Mouse (Mus musculus): ENCODE measurements around the gene Spp1.
"Not testable (repeated sequence)": the region's sequence is repeated elsewhere in the genome, so short reads cannot be mapped to it uniquely, and the experiment has no call there.

Spp1 gene

DNA sequence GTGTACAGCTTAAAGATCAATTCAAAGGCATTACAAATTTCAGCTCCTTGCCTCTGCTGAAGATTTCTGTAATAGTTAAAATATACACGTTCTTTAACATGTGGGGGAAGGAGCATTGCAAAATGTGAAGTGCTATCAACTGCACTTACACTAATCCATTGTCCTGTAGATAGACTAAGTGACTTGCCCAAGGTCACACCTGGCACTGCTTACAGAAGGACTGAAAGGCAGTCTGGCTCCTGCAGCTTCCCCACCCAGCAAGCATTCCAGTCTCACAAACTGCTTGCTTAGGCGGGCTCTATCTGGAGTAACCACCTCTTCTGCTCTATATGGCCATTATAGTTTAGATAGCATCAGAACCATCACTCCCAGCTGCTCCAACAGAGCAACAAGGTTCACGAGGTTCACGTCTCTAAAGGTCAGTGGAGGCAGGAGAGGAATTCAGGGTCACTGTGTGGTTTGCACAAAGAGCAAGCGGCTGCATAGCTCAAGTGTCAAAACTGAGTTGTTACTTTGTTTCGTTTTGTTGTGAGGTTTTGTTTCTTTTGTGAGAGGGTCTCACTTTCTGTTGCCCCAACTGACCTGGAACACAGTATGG is 851 bp upstream of the Spp1 start:
- peak; percentile 60 for DNase-seq (ENCODE audit: low read depth)

DNA sequence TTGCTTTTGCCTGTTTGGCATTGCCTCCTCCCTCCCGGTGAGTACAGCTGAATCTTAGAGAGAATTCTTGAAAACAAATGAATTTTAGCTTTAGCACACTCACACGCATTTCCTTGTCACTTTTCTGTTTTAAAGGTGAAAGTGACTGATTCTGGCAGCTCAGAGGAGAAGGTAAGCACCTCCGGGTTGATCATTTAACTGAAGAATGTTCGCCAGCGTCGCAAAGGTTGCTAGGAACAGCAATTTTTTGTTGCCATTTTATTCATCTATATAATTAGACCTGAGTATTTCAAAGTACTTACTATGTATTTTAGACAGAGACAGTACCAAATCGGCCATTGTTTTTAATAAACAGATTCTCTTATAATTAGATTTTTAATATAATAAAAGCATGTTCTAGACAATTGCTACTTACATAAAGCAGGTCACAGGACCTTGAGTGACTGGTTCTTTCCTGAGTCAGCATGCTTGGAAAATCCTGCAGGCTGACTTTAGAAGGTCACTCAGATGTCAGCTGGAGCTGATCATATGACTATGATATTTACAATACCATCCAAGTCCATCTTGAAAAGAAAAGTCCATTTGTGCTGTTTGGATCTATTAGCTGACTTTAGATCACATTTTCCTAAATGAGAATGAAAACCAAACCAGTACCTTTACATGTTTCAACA is 1.6 kb downstream of the Spp1 start:
- DNase-seq (ENCODE audit: low read depth): no peak

DNA sequence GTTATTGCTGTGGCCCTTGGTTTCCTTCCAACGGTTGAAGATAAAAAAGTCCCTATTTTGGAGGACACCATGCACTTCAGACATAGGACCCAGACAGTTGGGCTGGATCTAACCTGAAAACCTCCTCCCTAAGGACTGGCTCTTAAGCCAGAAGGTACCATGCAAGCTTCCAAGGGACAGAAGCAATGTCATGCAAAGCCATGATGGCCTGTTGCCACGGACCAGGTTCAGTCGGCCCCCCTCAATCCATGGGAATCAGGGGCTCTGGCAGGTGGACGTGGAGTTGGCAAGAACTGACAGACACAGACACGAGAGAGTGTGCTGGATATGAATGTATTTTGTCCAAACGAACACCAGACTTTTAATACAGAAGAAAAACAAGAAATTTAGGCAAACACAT is 7.5 kb downstream of the Spp1 start:
- DNase-seq (ENCODE audit: low read depth): no peak

DNA sequence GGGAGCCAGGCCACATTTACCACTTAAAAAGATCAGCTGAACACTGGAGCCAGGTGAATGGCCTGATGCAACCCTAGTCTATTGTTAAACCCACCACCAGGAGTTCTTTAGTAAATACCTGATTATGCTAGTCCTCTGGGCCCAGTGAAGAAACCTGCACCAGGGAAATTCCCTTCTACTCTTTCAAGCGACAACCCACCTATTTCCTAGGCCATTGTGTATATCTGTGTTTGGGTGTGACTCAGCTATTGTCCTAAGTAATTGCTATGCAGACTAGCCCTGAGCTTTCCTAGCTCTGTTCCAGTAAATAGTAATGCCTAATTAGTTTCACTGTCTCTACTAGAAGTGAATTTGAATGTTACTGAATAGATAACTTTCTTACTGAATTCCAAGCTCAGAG is 7.9 kb downstream of the Spp1 start:
- no peak for DNase-seq (ENCODE audit: low read depth)

DNA sequence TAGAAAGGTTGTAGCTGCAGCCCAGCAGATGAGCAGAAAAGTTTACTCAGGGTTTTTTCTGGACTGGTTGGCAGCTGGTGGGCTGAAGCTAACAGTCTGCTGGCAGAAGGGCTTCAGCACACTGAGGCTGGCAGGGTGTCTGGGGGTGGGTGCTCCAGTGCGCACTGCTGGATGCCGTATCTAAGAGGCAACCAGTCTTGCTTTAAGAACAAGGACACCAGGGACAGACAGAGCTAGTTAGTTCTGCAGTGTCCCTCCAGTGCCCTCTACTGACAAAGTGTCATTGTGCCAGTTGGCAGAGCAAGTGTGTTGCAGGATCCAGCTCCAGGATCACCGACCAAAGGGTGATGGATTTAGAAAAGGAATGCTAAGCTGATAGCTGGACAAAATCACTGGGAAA is 11.2 kb downstream of the Spp1 start:
- DNase-seq (ENCODE audit: low read depth): peak; percentile 86

DNA sequence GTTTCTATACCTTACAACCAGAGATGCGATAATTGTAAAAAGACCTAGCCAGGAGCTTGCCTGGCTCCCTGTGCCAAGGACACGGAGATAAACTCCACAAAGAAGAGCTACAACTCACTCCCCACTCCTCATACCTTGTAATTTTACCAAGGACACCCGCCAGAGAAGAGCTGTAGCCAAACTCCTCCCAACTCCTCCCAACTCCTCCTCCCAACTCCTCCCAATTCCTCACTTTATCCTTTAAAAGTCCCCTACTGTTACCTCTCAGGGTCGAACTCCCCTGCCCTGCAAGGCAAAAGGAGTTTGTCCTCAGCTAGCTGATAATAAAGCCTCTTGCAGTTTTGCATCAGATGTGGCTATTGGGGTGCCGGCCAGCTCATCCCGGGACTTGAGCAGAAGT is 13.4 kb downstream of the Spp1 start:
- DNase-seq (ENCODE audit: low read depth): not testable (repeated sequence)

DNA sequence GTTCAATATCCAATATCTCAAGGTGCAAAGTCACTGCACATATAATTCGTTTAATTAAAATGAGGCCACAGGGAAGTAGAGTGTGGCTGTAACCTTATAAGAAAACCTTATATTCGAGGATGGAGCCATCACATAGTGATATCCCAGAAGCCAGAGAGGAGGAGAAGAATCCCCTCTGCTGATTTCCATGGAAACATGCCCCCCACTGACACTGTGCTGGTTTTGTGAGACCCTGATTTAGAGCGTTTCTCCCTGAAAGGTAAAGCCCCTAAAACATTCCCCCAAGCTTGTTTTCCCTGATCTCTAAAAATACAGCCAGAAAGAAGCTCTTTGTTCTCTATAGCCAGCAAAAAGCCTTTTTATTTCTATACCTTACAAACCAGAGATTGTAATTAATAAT is 14.6 kb downstream of the Spp1 start:
- no peak for DNase-seq (ENCODE audit: low read depth)

DNA sequence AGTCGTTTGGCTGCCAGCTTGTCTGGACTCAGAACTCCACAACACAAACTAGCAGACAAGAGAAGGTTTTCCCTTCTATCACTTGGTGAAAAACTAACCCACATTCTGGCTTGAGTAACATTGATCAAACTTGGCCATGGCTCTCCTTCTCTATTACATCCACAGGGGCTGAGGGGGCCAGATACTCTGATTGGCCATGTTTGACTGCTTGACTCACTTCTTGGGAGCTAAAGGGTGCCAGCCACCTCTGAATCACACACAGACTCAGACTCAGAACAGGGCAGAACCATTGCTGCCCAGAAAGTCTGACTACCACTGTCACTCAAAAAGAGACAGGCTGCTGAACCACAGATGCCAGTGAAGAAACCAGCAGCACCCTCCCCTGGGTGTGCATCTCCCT is 18.2 kb downstream of the Spp1 start:
- DNase-seq (ENCODE audit: low read depth): no peak

DNA sequence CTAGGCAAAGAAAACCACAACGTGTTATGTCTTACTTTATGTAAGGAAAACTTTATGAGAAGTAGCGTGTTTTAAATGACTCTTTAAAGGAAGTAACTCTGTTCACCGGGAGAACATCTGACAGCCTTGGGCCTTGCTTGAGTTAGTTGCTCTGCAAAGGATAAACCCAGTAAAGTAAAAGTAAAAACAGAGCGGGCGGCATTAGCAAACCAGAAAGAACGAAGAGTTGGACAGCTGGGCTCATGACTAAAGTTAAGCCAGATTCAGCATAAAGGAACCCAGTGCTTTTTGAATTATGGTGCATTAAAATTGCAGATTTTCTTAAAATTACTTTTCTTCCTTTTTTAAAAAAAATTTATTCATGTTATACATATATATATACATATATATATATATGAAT is 19.6 kb downstream of the Spp1 start:
- no peak for DNase-seq (ENCODE audit: low read depth)

DNA sequence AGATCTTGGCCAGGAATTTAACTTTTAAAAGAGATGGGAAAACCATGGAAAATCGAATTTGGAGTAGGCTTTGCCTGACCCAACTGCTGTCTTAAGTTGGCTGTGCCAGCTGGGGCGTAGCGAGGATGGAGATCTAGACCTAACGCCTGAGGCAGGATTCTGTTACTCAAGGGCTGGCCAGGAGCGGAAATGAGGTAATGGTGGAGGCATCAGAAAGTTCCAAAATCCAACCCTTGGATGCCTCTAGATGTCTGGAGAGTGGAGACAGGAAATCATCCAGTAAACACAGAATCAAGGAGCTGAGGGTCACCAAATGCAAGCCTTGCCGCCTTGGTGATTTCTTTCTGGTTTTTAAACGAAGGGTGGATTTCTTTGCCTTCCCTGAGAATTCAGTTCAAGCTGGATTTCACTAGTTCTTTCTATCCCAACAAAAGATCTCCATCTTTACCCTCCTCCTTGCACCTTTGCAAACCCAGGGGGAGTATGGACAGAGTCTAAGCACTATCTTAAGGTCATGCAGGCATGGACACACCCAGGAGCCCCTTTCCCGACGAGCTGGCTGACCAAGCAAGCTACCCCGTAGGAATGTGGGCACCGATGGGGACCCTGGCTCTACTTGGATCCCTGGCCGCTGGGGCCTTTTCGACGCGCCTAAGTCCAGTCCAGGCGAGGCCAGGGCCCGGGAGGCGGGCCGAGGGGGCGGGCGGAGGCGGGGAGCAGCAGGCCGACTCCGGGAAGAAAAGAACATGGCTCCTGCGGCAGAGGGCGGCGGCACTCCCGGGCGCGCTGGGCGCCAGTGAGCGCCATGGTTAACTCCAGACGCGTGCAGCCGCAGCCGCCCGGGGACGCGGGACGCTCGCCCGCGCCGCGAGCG is 24.2 kb downstream of the Spp1 start, which contains the start of gene Pkd2:
Pkd2 (plus strand) TSS at position 619 of the 874 bp plus-strand sequence.
- peak; percentile 56 for DNase-seq (ENCODE audit: low read depth)

DNA sequence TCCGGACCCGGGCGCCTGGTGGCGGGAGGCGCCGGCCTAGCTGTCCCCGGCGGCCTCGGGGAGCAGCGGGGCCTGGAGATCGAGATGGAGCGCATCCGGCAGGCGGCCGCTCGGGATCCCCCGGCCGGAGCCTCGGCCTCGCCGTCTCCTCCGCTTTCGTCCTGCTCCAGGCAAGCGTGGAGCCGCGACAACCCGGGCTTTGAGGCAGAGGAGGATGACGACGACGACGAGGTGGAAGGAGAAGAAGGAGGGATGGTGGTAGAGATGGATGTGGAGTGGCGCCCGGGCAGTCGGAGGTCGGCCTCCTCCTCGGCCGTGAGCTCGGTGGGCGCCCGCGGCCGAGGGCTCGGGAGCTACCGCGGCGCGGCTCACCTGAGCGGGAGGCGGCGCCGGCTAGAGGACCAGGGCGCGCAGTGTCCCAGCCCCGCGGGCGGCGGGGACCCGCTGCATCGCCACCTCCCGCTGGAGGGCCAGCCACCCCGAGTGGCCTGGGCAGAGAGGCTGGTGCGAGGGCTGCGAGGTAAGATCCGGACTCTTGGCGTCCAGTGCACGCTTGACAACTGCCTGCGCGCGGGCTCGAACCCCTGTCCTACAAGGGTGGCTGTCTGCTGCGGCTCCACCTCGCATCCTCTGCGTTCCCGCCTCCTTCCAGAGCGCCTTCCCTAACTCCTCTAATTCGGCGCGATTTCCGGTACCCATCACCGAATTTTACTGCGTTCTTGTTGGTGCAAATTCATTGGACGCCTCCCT is 25.0 kb downstream of the Spp1 start:
- DNase-seq (ENCODE audit: low read depth): no peak

DNA sequence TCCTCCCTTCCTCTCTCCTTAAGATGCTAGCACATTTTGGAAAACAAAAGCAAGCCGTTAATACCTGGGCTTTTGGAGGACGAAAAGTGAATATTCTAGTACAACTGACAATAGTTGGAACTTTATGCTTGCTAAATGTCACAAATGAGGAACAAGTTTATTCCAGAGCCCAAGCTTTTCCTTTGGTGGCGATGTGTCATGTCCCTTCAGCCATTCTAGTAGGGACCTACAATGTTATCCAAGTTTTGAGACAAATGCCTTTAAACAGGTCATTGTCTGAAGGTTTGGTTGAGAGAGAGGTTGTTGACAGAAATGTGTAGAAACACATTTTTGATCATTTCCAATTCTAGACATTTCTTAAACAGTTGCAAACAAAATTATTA is 25.5 kb downstream of the Spp1 start:
- no peak for DNase-seq (ENCODE audit: low read depth)

DNA sequence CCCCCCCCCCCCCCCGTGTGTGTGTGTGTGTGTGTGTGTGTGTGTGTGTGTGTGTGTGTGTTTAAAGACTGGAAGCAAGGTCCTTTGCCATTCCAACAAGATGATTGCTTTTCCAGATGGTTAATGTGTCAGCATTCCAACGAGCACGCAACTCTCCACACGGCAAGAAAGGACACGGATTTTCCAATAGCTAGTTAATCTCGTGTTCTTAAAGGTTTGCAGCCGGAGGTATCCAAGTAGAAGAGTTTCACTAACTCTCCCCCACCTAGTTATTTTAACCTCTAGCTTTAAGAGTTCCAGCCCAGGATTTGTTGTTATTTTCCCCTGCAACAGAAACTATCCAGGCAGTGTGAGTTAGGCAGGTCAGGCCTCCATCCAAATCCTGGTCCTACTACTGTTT is 25.9 kb downstream of the Spp1 start:
- no peak for DNase-seq (ENCODE audit: low read depth)

DNA sequence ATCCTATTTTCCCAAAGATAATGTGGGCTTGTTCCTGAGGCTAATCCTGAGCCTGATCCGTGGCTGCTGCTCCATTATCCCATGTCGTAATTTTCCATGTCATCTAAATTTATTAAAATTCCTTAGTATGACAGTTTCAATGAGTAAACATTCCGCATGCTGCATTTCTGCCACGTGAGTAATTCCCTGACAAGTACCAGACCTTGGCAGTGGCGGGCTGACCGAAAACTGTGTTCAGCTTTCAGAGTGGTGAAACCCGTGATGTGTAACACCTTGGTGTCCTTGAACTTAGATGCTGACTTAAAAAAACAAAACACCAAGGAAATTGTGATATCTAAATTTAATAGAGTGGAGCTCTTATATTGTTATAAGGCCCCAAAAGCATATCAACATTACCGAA is 30.4 kb downstream of the Spp1 start:
- no peak for DNase-seq (ENCODE audit: low read depth)

DNA sequence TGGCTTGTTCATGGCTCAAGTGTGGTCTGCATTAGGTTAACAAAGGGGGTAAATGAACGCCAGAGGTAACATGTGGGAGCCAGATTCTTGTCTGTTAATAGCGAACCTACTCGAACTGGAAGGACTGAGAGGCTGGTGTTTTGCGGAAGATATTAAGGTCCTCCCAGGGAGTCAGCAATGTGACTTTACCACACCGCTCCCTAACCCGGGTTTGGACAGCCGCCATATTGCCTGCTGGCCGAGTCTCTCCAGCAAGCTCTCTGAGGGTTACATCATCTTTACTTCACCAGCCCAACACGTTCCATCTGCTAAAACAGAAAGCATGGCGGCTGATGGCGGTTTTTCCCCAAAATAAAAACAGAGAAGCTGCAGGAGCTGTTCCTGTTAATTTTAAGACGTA is 30.8 kb downstream of the Spp1 start:
- DNase-seq (ENCODE audit: low read depth): no peak

DNA sequence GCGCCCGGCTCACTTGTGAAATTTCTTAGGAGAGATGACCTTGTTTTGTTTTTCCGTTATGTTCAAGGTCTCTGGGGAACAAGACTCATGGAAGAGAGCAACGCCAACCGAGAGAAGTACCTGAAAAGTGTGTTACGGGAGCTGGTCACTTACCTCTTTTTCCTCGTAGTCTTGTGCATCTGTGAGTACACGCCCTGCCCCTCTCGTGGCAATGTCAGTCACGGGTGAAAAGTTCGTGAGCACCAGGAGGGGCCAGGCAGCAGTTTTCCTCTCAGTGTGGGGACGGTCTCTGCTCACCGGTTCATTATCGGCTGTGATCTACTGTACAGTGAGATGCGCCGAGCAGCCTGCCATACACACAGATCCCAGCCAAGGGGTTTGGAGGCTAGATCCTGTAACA is 31.9 kb downstream of the Spp1 start:
- DNase-seq (ENCODE audit: low read depth): no peak

DNA sequence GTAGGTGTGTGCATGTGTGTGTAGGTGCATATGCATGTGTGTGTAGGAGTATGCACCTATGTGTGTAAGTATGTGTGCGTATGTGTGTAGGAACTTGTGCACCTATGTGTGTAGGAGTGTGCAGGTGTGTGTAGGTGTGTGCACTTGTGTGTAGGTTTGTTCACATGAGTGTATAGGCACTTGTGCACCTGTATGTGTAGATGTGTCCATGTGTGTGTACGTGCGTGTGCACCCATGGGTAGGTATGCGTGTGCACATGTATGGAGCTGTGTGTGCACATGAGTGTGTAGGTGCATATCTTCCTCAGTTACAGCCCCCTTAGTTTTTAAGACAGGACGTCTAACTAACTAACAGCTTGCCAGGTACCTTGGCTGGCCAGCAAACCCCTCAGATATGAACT is 33.7 kb downstream of the Spp1 start:
- no peak for DNase-seq (ENCODE audit: low read depth)

DNA sequence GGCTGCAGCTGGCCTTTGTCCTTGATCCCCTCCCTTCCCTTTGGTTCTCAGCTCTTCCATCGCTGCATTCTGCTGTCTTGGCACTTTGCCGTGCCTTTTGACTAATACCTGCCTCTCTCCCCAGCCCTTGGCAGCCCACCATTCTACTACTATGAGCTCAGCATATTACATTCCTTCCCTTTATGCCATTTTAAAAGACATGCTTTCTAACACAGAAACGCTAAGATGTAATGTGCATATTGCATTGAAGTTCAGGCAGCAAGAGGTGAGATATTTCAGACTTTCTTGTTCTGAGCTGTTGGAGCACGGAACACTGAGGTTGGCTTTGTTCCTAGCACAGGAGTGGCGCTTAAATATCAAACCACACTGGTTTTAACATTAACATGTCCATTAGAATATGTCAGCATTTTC is 36.1 kb downstream of the Spp1 start:
- no peak for DNase-seq (ENCODE audit: low read depth)

DNA sequence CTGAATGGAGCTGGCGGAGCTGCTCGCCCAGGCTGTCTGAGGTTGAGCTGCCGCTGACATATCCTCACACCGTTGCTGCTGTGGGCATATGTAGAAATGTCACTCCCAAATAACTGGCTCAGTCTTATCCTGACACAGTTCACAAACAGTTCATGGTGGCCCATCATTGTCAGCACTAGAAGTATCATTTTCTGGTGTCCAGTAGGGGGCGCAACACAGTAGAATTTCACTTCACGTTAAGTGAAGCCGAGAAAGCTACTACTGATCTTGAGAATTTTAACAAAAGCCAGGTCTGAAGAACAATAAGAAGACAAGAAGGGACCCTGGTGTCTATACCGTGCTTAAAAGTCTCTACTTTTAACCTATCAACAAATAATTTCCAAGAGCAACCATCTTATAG is 37.5 kb downstream of the Spp1 start:
- peak; percentile 54 for DNase-seq (ENCODE audit: low read depth)

DNA sequence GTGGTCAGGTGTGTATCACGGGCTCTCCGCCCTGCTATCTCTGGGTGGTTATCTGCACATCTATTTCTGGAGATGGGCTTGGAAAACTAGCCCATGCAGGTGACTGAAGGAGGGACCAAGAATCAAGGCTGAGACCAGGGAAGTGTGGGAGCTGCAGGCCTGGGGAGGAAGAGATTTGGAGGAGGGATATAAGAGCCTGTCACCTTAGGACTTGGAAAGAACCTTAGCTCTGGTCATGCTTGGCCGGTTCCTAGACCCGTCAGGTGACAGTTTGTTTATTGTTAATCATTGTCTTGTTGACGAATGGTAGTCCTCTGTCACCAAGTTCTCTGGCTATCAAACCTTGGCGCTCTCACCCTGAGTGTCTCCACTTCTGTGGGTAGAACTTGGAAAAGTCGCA is 45.4 kb downstream of the Spp1 start:
- DNase-seq (ENCODE audit: low read depth): no peak

DNA sequence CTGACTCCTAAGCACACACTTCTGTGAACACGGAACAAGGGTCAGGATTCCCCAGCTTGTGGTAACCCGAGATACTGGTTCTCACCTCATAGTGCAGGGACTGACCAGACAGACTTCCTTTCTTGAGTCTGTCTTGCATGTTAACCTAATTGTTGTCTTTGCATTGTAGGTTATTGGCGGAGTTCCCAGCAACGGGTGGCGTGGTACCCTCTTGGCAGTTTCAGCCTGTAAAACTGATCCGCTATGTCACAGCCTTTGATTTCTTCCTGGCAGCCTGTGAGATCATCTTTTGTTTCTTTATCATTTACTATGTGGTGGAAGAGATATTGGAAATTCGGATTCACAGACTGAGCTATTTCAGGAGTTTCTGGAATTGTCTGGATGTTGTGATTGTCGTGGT is 47.9 kb downstream of the Spp1 start:
- DNase-seq (ENCODE audit: low read depth): no peak
